Mouse (Mus musculus): Measurements from ENCODE around the gene Ascc1.

DNA sequence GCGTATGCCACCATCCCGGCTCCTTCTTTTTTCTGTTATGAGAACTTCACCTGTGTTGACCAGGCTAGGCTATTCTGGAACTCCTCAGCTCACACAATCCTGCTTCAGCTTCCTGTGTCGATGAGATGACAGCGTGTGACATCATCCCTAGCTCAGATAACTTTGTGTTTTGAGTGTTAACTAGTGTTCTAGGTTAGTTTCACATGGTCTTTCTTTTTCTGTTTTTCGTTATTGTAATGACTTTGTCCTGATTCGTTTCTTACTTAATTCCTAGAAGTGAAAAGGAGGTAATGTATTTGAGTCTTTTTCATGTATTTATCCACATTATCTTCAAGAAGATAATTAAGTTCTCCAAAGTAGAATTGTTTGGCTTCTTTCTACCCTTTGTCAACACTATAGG is 13.6 kb downstream of the Ascc1 start:
- TF ChIP-seq POLR2A (IDR thresholded peaks at IDR 0.05; ENCODE audit: control insufficient read depth in 1 of 2, insufficient read depth in 1 of 2, low read depth in 1 of 2, low read length in 2 of 2, poor library complexity in 1 of 2) (no peak), ELF1 (IDR thresholded peaks at IDR 0.05; ENCODE audit: low read depth, low read length) (no peak)
